Mouse (Mus musculus) stomach, postnatal 0 days (tissue): ENCODE results near the gene 1700023F06Rik.

ENCODE experiments used
- CTCF ChIP-seq: IDR thresholded peaks from 2 replicates; pipeline ENCODE4 v1.5.1; 2016; ENCODE audit warnings: antibody characterized with exemption, low read depth, mild to moderate bottlenecking, moderate library complexity
- EP300 ChIP-seq: optimal IDR thresholded peaks from 2 replicates; pipeline ENCODE3; 2016; ENCODE audit warnings: antibody characterized with exemption

- TF ChIP-seq CTCF (no peak), EP300 (no peak)
Measured at GRCm38 (mm10) chr11:103206203-103206602, 2.2 kb downstream of the 1700023F06Rik start.
